In genomic region chr7:94666392-94667155, GRCm38 (mm10) we compare ENCODE assay signal across 20 mouse cellular contexts.
"Had no signal": no experiment of that assay in that cellular context is flagged by ENCODE, and none has a peak within 500 bp of the region (broad histone marks: within the 10 kb centered on the region; RNA-seq: fewer than 3 reads in every experiment).

No protein-coding gene starts in this region.

- H3K9me3 ChIP-seq: kidney, embryonic 15.5 days; limb, embryonic 12.5 days; limb, embryonic 15.5 days; midbrain, embryonic 12.5 days; midbrain, embryonic 15.5 days; neural tube, embryonic 12.5 days; neural tube, embryonic 15.5 days; stomach, embryonic 15.5 days had no signal

- H3K36me3 ChIP-seq: kidney, embryonic 15.5 days; limb, embryonic 12.5 days; limb, embryonic 15.5 days; midbrain, embryonic 12.5 days; midbrain, embryonic 15.5 days; neural tube, embryonic 12.5 days; neural tube, embryonic 15.5 days; stomach, embryonic 15.5 days had no signal

- H3K9ac ChIP-seq: kidney, embryonic 15.5 days; limb, embryonic 12.5 days; limb, embryonic 15.5 days; liver, embryonic 14.5 days; liver, postnatal 0 days; lung, embryonic 14.5 days; midbrain, embryonic 12.5 days; midbrain, embryonic 15.5 days; neural tube, embryonic 12.5 days; neural tube, embryonic 15.5 days; stomach, embryonic 15.5 days had no signal

- H3K4me1 ChIP-seq: kidney, embryonic 15.5 days; limb, embryonic 12.5 days; limb, embryonic 15.5 days; midbrain, embryonic 12.5 days; midbrain, embryonic 15.5 days; neural tube, embryonic 12.5 days; neural tube, embryonic 15.5 days; stomach, embryonic 15.5 days had no signal

- ATAC-seq: liver, postnatal 0 days; lung, postnatal 0 days; midbrain, embryonic 15.5 days had no signal

- H3K4me2 ChIP-seq: kidney, embryonic 15.5 days; limb, embryonic 12.5 days; limb, embryonic 15.5 days; liver, embryonic 11.5 days; lung, embryonic 14.5 days; midbrain, embryonic 12.5 days; midbrain, embryonic 15.5 days; neural tube, embryonic 12.5 days; neural tube, embryonic 15.5 days; stomach, embryonic 15.5 days had no signal

- H3K27ac ChIP-seq: kidney, embryonic 15.5 days; limb, embryonic 12.5 days; limb, embryonic 15.5 days; liver, embryonic 14.5 days; macrophage; midbrain, embryonic 12.5 days; midbrain, embryonic 15.5 days; neural tube, embryonic 12.5 days; neural tube, embryonic 15.5 days; stomach, embryonic 15.5 days had no signal

- DNase-seq: kidney, adult 8-10 months; kidney, postnatal 10 days; kidney, postnatal 4 days; left cerebral cortex, postnatal 4 days; liver, postnatal 0 days; lung, embryonic 14.5 days; right cerebral cortex, postnatal 4 days; thymus, postnatal 36 days had no signal

- H3K27me3 ChIP-seq: kidney, embryonic 15.5 days; limb, embryonic 12.5 days; limb, embryonic 15.5 days; midbrain, embryonic 12.5 days; midbrain, embryonic 15.5 days; neural tube, embryonic 12.5 days; neural tube, embryonic 15.5 days; stomach, embryonic 15.5 days had no signal

- H3K4me3 ChIP-seq: kidney, embryonic 15.5 days; limb, embryonic 12.5 days; limb, embryonic 15.5 days; midbrain, embryonic 12.5 days; midbrain, embryonic 15.5 days; neural tube, embryonic 12.5 days; neural tube, embryonic 15.5 days; stomach, embryonic 15.5 days had no signal
